Mouse (Mus musculus) embryonic facial prominence, embryonic 14.5 days (tissue): ENCODE data around the gene Rasal2. TPM values are rescaled to one million over a fixed set of nuclear protein-coding genes. Genes with fewer than 3 reads are reported as not detected.
A peak's percentile ranks its signal among the peaks of the same experiment; 100 is the strongest.

Experiments
- ATAC-seq: fragments of 200-750 bp; cut with Nextera tagmentation; 2 replicates; pipeline ENCODE4 v1.8.0; 2017; ENCODE audit warnings: low read depth, moderate number of reproducible peaks, moderate TSS enrichment
- DNase-seq: peaks from one replicate; pipeline ENCODE4 v3.0.0-alpha.2; 2015; ENCODE audit warnings: low spot score
- H3K27ac ChIP-seq: fragments of 300-500 bp; sonication (generic); replicated peaks from 2 replicates; pipeline ENCODE4 v1.5.1; 2014; ENCODE audit warnings: low read depth, mild to moderate bottlenecking, low read length, moderate library complexity
- H3K27me3 ChIP-seq: fragments of 300-500 bp; sonication (generic); replicated peaks from 2 replicates; pipeline ENCODE4 v1.6.1; 2014; ENCODE audit warnings: low read length; ENCODE audit not compliant: control insufficient read depth, insufficient read depth
- H3K36me3 ChIP-seq: fragments of 300-500 bp; sonication (generic); 2 replicates; pipeline ENCODE4 v1.6.1; 2014; ENCODE audit warnings: low read length, mixed read lengths; ENCODE audit not compliant: control insufficient read depth, insufficient read depth
- H3K4me1 ChIP-seq: fragments of 300-500 bp; sonication (generic); 2 replicates; pipeline ENCODE4 v1.6.1; 2014; ENCODE audit warnings: antibody characterized with exemption, low read length; ENCODE audit not compliant: control insufficient read depth, insufficient read depth
- H3K4me2 ChIP-seq: fragments of 300-500 bp; sonication (generic); 2 replicates; pipeline ENCODE4 v1.6.1; 2014; ENCODE audit warnings: low read depth, mild to moderate bottlenecking, low read length, moderate library complexity, mixed read lengths
- H3K4me3 ChIP-seq: fragments of 300-500 bp; sonication (generic); 2 replicates; pipeline ENCODE4 v1.5.1; 2014; ENCODE audit warnings: low read depth, mild to moderate bottlenecking, low read length
- H3K9ac ChIP-seq: fragments of 300-500 bp; sonication (generic); 2 replicates; pipeline ENCODE4 v1.6.1; 2014; ENCODE audit warnings: low read depth, mild to moderate bottlenecking, low read length, moderate library complexity, mixed read lengths
- H3K9me3 ChIP-seq: fragments of 300-500 bp; sonication (generic); 2 replicates; pipeline ENCODE4 v1.6.1; 2016; ENCODE audit warnings: low read length; ENCODE audit not compliant: control insufficient read depth
- WGBS: fragments of 180-500 bp; shearing (Covaris S2); extraction: QIAGEN DNeasy Blood & Tissue Kit; methylation state at CpG from one replicate; pipeline ENCODE4 v1.1.7; 2014; 5-methylcytosine and 5-hydroxymethylcytosine counted together
- polyA plus RNA-seq: library from polyadenylated mRNA; unstranded; fragments of >200 nt; fragmentation: Nextera tagmentation; extraction: Ambion mirVana; gene quantifications from 2 replicates; pipeline ENCODE4 v1.2.1, GENCODE M21; 2014

The Rasal2 gene
- polyA plus RNA-seq, 1 experiment from 2014 or later, result 12.9 TPM

- Histone ChIP-seq H3K9me3 (no peaks in the 10 kb centered on the region), H3K27me3 (peaks cover 6% of the 10 kb centered on the region; the same call in 1 of the 2 replicates), H3K4me1 (peaks cover 13% of the 10 kb centered on the region), H3K36me3 (no peaks in the 10 kb centered on the region), H3K9ac (no peak overlapping the region), H3K4me3 (no peak overlapping the region), H3K4me2 (peak overlapping the region; percentile 44), H3K27ac (peak overlapping the region; percentile 53; the same call in 1 of the 2 replicates)
- 0 out of 2 replicates have a peak, but pooled peaks have one; percentile 10 for ATAC-seq
- WGBS, result 28% methylated on average over 19 of the region's 19 CpGs
- no peak for DNase-seq
Measured at GRCm38 (mm10) chr1:157443723-157444561, 31.5 kb upstream of the Rasal2 start.

GRCm38 (mm10) chr1:157443026-157443722, 30.8 kb upstream of the Rasal2 start:
- Histone ChIP-seq H3K27me3 (peaks cover 6% of the 10 kb centered on the region; the same call in 1 of the 2 replicates), H3K27ac (0 out of 2 replicates have a peak overlapping the region, but pooled peaks have one; percentile 31), H3K9ac (no peak overlapping the region), H3K9me3 (no peaks in the 10 kb centered on the region), H3K36me3 (no peaks in the 10 kb centered on the region), H3K4me1 (peaks cover 13% of the 10 kb centered on the region), H3K4me2 (peak overlapping the region; percentile 44), H3K4me3 (no peak overlapping the region)
- DNase-seq (peak; percentile 43), ATAC-seq (peak; percentile 16; the same call in 1 of the 2 replicates)
- 18% methylated on average over 14 of the region's 14 CpGs for WGBS

- no peak overlapping the region for H3K4me3 ChIP-seq
- DNase-seq (peak; percentile 63), ATAC-seq (peak; percentile 65; the same call in 1 of the 2 replicates)
- 12% methylated on average over 14 of the region's 14 CpGs for WGBS
- H3K27me3 ChIP-seq, result no peaks in the 10 kb centered on the region
- H3K9ac ChIP-seq, result no peak overlapping the region
- H3K9me3 ChIP-seq, result no peaks in the 10 kb centered on the region
- H3K36me3 ChIP-seq, result no peaks in the 10 kb centered on the region
- H3K4me2 ChIP-seq, result peak overlapping the region; percentile 32
- H3K27ac ChIP-seq, result no peak overlapping the region
- peaks cover 13% of the 10 kb centered on the region for H3K4me1 ChIP-seq
Measured at GRCm38 (mm10) chr1:157439973-157440641, 27.7 kb upstream of the Rasal2 start.

- Histone ChIP-seq H3K9ac (no peak overlapping the region), H3K4me1 (peaks cover 9% of the 10 kb centered on the region), H3K27me3 (no peaks in the 10 kb centered on the region), H3K27ac (no peak overlapping the region), H3K36me3 (no peaks in the 10 kb centered on the region), H3K9me3 (no peaks in the 10 kb centered on the region), H3K4me3 (no peak overlapping the region), H3K4me2 (no peak overlapping the region)
- no peak for ATAC-seq
- DNase-seq, result no peak
- 80% methylated on average over 4 of the region's 4 CpGs for WGBS
Measured at GRCm38 (mm10) chr1:157439101-157439500, 26.7 kb upstream of the Rasal2 start.

GRCm38 (mm10) chr1:157438290-157438689, 25.9 kb upstream of the Rasal2 start:
- 89% methylated on average over 2 of the region's 2 CpGs for WGBS
- ATAC-seq, result no peak

GRCm38 (mm10) chr1:157435926-157436325, 23.5 kb upstream of the Rasal2 start:
- H3K36me3 ChIP-seq, result no peaks in the 10 kb centered on the region
- ATAC-seq (no peak), DNase-seq (no peak)
- WGBS, result 87% methylated on average over 6 of the region's 6 CpGs
- H3K4me3 ChIP-seq, result no peak overlapping the region
- H3K4me1 ChIP-seq, result no peaks in the 10 kb centered on the region
- no peak overlapping the region for H3K9ac ChIP-seq
- no peaks in the 10 kb centered on the region for H3K9me3 ChIP-seq
- H3K27ac ChIP-seq, result no peak overlapping the region
- H3K4me2 ChIP-seq, result no peak overlapping the region
- H3K27me3 ChIP-seq, result no peaks in the 10 kb centered on the region

More at GRCm38 (mm10) chr1:157438290-157438689, 25.9 kb upstream of the Rasal2 start:
- H3K4me2 ChIP-seq, result no peak overlapping the region
- no peaks in the 10 kb centered on the region for H3K9me3 ChIP-seq
- no peak for DNase-seq
- H3K4me3 ChIP-seq, result no peak overlapping the region
- no peak overlapping the region for H3K27ac ChIP-seq
- peaks cover 4% of the 10 kb centered on the region for H3K4me1 ChIP-seq
- H3K9ac ChIP-seq, result no peak overlapping the region
- H3K36me3 ChIP-seq, result no peaks in the 10 kb centered on the region
- H3K27me3 ChIP-seq, result no peaks in the 10 kb centered on the region

- Histone ChIP-seq H3K4me3 (no peak overlapping the region), H3K4me2 (no peak overlapping the region), H3K27ac (no peak overlapping the region), H3K4me1 (no peaks in the 10 kb centered on the region), H3K27me3 (no peaks in the 10 kb centered on the region), H3K9ac (no peak overlapping the region), H3K9me3 (no peaks in the 10 kb centered on the region), H3K36me3 (no peaks in the 10 kb centered on the region)
- DNase-seq (no peak), ATAC-seq (no peak)
- WGBS, result 90% methylated on average over 4 of the region's 4 CpGs
Measured at GRCm38 (mm10) chr1:157434404-157434803, 22.0 kb upstream of the Rasal2 start.

GRCm38 (mm10) chr1:157433316-157433715, 20.9 kb upstream of the Rasal2 start:
- Histone ChIP-seq H3K4me3 (no peak overlapping the region), H3K27ac (no peak overlapping the region), H3K9ac (no peak overlapping the region), H3K4me2 (no peak overlapping the region), H3K27me3 (no peaks in the 10 kb centered on the region), H3K9me3 (no peaks in the 10 kb centered on the region), H3K4me1 (no peaks in the 10 kb centered on the region), H3K36me3 (no peaks in the 10 kb centered on the region)
- no peak for ATAC-seq
- DNase-seq, result no peak
- 48% methylated on average over 3 of the region's 3 CpGs for WGBS
